Mouse (Mus musculus) spleen, postnatal 36 days (tissue): ENCODE measurements around the gene Ogg1.

Experiments
- DNase-seq, 2 experiments: peaks; one replicate each; pipeline ENCODE4 v3.0.0; 2022; ENCODE audit warnings: low spot score in 2 of 2, mixed read lengths in 1 of 2

Ogg1 gene

DNA sequence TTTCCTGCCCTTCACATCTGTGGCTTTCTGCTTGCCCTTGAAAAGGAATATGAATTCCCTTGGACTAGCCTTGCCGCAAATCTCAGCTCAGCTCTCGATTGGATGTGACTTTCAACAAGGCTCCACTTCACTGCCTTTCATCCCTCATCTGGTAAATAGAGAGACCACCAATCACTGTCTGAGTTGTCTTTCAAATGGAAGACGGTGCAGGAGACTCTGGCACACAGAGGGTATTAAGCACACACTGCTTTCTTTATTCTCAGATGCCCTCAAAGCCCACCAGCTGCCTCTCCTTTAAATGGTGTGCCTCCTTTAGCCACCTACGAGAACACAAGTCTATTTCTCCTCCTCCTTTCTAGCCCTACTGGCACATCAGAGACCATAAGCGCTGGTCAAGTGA is 41.8 kb downstream of the Ogg1 start:
- DNase-seq, result no peak

DNA sequence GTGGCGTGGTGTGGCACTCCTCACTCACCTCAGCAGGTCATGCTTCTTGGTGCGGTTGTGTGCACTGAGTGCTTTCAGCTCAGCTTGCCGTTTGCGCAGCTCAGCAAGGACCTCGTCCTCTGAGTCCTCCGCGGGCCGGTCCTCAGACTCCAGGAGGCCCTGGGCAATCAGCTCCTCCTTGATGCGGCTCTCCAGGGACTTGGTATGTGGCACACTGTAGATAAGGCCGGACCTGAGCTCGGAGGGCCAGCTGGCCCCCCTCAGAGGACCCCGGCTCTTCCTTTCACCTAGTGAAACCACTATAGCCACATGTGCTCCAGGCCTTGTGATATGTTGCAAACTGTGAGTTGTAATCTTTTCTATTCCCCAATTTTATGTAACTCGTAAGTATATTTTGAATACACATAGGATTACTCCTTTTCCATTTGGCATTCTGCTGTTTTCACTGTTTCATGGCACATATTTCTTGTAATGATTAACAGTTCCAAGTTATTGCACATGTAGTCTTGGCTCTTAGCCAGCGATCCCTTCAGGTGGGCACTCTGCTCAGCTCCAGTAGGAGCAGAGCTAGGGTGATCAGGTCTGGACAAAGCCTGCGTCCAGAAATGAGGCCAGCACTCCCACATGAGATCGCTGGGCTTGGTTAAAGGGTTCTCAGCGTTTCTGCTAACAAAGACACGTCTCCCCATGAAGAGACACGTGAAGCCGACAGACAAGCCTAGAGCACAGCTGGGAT is 43.6 kb downstream of the Ogg1 start:
- no peak for DNase-seq

DNA sequence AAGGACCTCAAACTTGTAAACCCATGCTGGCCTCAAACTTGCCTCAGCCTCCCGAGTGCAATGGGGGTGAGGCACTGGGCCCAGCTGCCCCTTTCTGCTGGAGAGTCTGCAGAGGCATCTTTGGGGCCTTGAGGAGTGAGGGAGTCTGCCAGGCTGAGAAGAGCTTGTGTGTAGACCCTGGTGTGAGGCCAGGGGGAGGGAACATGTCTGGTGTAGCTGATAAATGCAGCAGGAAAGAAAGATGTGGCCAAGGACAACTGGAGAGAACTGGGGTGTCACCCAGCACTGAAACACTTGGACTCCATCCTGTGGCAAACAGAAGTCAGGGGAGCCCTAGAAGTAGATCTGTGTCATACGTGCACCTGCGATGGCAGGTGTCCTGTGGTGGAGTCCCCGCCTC is 46.7 kb downstream of the Ogg1 start:
- no peak for DNase-seq

DNA sequence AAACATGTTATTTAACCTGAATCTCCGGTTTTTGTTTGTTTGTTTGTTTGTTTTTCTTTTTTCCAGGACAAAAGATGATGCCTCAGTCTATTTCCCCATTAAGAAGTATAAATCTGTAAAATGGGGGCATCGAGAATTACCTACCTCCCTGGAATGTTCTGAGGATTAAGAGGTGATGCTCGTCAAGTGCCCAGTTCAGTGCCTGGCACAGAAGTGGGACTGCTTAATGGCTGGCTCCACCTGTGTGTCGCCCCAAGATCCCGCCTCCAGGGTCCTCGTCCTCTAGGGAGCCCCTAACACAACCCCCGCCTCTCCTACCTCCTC is 50.4 kb downstream of the Ogg1 start:
- DNase-seq, result no peak

DNA sequence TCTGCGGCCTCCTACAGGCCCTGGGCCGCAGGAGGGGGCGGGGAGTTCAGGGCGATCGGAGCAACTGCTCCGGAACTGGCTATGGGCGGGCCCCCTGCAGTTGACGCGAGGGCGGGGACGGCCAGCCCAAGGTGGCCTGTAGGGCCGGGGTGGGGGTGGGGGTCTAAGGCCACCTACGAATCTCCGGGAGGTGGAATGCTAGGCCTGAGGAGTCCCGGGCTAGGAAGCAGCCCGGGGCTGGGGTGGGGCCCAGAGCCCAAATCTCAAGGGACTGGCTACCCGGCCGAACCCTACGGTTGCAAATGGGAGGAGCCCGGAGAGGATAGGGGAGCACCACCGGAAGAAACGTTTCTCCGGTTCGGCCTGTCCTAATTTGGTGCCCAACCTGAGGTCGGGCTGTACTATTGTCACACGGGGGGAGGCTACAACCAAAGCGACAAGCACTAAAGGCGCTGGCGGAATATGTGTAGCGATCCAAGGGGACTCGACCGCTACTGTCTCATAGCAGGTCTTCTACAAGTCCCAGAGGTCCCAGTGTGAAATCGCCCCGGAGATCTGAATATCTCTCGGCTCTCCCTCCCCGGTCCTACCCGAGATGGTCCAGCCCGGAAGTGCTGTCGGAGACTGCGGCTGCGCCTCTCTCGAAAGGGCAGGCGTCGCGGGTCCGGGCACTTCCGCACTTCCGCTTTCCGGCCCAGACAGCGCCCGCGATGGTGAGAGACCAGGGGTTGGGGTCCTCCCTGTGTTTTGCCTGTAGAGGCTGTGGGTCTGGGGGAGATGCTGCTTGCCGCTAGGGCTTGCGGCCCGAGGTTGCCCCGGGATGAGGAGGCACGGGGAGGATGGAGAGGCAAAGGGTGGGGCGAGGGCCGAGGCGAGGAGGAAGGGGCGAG is 51.0 kb downstream of the Ogg1 start, which contains the start of the genes Tada3 and Arpc4:
Tada3 (minus strand) TSS at position 388 of the 890 bp plus-strand sequence.
Arpc4 (plus strand) TSS at position 620 of the 890 bp plus-strand sequence.
- DNase-seq, result peak; percentile 93 to 95

DNA sequence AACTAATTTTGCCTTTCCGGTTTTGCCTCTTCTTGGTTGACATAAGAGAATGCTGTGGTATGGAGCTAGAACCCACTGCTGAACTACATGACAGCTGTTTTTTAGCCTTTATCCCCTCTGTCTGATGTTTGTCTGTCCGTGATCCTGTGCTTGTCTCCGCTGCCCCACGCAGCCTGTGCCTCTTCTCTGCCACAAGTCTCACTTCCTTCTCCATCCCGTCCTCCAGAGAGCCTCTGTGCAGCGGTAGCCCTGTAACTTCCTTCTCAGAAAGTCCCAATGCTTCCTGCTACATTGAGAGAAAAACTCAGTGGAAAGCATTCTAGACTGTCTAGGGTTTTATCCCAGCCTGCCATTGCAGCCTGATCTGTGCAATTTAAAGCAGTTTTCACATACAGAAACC is 52.5 kb downstream of the Ogg1 start:
- peak; percentile 48 to 56 for DNase-seq

DNA sequence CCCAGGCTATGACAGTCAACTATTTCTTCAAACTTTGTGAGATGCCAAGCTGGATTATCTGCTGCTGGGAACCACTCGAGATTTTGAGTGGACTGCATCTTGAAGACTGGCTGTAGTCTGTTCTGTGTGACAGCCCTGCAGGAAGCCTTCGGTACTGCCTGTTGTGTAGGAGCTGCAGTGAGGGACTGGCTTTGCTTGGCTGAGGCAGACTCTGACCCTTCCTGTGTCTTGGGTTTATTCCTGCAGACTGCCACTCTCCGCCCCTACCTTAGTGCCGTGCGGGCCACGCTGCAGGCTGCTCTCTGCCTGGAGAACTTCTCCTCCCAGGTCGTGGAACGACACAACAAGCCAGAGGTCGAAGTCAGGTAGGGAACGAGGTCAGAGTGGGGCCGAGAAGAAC is 53.7 kb downstream of the Ogg1 start:
- DNase-seq, result no peak

DNA sequence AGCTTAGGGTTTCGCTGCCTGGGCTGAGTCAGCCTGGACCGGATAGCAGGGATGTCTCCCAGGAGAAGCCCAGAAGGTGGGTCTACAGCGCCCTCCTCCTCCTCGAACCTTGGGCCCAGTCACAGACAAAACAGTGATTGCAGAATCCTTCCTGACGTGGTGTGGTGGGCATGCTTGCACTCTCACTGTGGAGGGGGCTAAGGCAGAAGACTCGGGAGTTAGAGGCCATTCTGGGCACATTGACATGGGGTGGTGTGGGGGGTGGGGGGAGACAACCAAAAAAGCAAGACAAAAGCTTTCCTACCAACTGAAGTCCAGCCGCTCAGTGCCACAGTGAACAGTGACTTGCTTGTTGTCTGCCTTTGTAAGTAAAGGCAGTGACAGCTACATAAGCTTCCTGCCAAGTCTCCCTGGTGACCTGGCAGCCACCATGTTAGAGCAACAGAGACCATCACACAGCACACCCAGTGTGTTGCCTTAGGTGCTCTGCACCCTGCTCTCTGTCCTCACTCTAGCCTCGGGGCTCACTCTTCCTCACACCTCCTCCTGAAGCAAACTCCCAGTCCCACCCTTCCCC is 57.7 kb downstream of the Ogg1 start:
- DNase-seq, result no peak
